Mouse (Mus musculus) granulocyte monocyte progenitor cell, adult 5-6 weeks (primary cell): ENCODE measurements at regions not wholly inside any gene's neighbourhood (a gene's known extent, or its start where the extent isn't known, plus 50 kb on each side); places are given as distances from the start of the nearest gene placed in this dataset.

ENCODE experiments used
- ATAC-seq: replicated peaks from 2 replicates; pipeline ENCODE4 v1.8.0; 2016; ENCODE audit warnings: mild to moderate bottlenecking, moderate TSS enrichment, inconsistent platforms; ENCODE audit not compliant: poor library complexity, severe bottlenecking

DNA sequence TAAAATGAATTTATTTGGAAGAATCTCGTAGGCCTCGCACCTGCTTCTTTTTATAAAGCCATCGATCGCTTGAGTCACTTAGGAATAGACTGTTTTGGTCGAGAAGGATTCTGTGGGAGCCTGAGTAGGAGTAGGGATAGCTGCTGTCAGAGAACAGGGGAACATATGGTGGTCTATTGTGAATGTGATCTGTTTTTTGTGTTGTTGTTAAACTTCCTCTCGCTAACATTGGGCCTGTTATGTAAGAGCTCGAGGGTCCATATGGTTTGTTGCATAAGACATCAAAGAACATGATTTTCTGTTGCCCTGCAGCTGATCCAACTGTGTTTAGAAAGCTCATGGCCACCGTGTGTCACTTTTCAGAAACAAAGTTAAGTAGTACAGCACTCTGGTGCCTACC, 126.9 kb upstream of the Jun start:
- ATAC-seq = peak; percentile 70

- ATAC-seq = peak; percentile 60
Observed at GRCm38 (mm10) chr4:95180446-95180845, 128.4 kb upstream of the Jun start.

- peak; percentile 58 for ATAC-seq
Observed at GRCm38 (mm10) chr4:95180999-95181398, 129.0 kb upstream of the Jun start.

GRCm38 (mm10) chr4:95184180-95184579, 132.2 kb upstream of the Jun start:
- ATAC-seq = no peak

GRCm38 (mm10) chr4:95185113-95185915, 133.3 kb upstream of the Jun start:
- no peak for ATAC-seq

- ATAC-seq = no peak
Observed at GRCm38 (mm10) chr4:95185916-95186200, 133.8 kb upstream of the Jun start.

DNA sequence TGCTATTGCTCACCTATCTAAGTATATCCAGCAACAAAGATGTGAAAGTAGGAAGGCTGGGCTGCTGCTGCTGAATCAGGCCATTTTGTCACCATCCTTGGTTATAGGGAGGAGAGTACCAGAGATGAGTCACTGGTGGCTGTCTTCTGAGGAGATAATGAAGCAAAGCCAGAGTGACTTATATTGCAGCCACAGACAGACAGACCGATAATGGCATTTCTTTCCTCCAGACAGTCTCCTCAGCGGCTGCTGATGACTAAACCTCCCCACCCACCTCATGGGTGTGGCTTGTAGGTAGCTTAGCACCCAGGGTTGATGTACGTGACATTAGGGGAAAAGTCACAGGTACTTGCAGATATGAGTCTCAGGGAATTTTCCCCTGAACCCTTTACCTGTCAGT, 136.1 kb upstream of the Jun start:
- no peak for ATAC-seq

- ATAC-seq = no peak
Observed at GRCm38 (mm10) chr4:95191654-95192406, 139.8 kb upstream of the Jun start.

DNA sequence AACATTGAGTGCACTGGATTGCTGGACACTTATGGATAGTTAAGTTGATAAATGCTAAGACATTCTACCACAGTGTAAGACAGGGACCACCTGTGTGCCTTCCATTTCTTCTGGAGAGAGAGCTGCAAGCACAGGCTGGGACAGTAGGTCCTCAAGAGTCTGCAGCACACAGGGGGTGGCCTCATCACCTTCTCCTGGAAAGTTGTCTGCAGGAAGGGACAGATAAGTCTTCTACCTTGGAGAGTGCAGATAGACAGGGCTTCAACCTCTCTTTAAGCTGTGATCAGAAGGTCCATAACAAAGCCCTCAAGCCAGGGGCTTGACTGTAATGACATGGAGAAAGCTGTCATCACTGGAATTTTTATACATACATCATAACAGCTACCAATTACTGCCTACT, 140.5 kb upstream of the Jun start:
- no peak for ATAC-seq

- ATAC-seq = peak; percentile 90
Observed at GRCm38 (mm10) chr4:95193028-95193427, 141.0 kb upstream of the Jun start.

GRCm38 (mm10) chr4:95193473-95193872, 141.5 kb upstream of the Jun start:
- no peak for ATAC-seq

DNA sequence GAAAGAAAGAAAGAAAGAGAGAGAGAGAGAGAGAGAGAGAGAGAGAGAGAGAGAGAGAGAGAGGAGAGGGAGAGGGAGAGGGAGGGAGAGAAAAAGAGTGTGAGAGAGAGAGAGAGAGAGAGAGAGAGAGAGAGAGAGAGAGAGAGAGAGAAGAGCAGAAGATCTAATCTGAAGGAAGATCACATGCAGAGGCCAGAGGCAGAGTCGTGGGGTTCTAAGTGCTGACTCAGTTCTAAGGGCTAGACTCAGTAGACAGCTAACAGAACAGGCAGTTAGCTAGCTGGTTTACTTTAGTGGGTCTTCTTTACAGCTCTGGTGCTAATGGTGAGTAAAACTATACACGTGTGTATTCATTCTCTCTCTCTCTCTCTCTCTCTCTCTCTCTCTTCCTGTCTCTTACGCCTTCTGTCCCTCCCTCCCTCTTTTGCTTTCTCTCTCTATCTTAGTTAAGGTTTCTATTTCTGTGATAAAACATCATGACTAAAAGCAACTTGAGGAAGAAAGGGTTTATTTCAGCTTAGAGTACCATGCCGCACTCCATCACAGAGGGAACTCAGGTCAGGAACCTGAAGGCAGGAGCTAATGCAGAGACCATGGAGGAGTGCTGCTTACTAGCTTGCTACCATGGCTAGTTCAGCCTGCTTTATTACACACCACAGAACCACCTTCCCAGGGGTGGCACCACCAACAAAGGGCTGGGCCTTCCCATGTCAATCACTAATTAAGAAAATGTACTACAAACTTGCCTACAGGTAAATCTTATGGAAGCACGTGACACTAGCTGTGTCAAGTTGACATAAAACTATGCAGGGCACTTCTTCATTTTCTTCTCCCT, 142.8 kb upstream of the Jun start:
- no peak for ATAC-seq

GRCm38 (mm10) chr4:95196106-95196505, 144.1 kb upstream of the Jun start:
- no peak for ATAC-seq

DNA sequence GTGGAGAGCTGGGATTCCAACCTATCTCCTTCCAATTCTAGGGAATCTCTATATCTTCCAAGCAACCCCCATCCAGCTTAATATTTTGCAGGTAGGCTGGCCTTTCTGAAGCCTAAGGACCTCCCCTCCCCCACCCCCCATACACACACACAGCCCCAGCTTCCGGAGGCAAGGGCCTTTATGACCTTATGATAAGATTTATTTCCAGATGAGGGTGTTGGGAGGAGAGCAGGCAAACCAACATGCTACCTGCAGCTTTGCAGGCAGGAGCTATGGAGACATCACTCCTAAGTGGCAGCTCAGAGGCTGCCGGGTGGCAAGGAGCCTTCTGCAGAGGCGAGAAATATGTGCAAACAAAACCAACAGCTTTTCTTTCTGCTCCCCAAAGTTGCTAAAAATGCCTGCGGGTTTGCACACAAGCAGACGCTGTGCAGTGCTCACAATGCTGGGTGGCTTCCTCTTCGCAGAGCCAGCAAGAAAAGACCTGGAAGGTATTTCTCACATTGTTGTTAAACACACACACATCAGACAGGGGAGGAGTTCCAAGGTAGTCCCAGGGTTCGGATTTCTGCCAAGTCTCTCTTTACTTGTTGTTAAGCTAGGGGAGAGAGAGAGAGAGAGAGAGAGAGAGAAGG, 145.2 kb upstream of the Jun start:
- ATAC-seq = no peak

- ATAC-seq = 0 out of 2 replicates have a peak, but pooled peaks have one; percentile 13
Observed at GRCm38 (mm10) chr4:95199394-95199793, 147.4 kb upstream of the Jun start.

- ATAC-seq = no peak
Observed at GRCm38 (mm10) chr4:95200130-95200529, 148.1 kb upstream of the Jun start.

- ATAC-seq = no peak
Observed at GRCm38 (mm10) chr4:95202478-95202877, 150.5 kb upstream of the Jun start.

DNA sequence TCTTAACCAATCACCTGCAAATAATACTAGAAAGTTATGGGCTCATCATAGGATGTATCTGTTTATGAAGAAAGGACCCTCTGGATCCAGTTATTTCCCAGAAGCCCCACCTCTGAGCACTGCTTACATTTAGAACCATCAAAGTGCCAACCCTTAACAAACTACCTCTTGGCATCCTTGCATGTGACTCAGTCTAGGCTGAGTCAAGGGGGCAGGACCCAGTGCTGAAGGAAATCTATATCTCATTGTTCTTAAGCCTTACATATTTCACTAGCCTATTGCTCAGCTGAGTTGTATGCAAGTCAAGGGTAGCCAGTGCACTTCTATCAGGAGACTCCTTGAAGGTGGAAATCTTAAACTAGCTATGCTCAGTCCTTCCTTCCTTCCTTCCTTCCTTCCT, 151.6 kb upstream of the Jun start:
- no peak for ATAC-seq

GRCm38 (mm10) chr4:95205372-95205771, 153.3 kb upstream of the Jun start:
- ATAC-seq = no peak

DNA sequence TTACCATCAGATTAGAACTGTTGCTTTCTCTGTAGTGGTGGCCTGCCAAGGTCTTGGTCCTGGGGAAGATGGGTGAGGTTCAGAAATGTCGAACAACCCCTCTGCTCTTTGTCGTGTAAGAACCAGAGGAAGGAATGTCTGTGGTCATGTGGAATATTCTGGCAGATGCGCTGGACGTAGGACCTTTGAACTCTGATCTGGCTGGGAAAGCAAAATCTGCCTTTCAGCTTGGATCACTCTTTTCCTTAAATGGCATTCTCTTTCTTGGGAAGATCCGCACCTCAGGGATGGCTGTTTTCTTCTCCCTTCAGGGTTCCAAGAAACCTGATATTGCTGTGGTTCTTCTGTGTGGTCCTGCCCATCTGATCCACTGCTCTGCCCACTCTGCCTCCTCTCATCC, 155.8 kb upstream of the Jun start:
- ATAC-seq = no peak

DNA sequence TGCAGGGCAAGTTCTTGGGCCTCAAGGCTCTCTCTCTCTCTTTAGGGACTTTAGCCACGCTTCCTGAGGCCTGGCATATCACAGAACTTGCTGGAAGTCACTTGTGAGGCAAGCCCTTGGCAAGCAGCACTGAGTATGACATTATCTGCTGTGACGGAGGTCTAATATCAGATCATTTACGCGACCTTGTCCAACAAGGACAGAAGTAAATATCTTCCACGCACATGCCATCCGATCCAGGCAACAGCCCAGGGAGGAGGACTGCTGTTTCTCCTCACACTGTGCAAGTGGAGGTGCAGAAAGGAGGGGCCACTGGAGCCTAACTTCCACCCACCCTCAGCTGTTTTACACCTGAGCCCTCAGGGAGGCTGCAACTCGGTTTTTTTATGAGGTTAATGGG, 156.8 kb upstream of the Jun start:
- ATAC-seq = no peak
